In genomic region chr9:67712146-67712545, GRCm38 (mm10) we compare ENCODE assay signal across 13 mouse cellular contexts. TPM values are rescaled to one million over a fixed set of nuclear protein-coding genes. Genes with fewer than 3 reads are reported as not detected.
"Had no signal": no experiment of that assay in that cellular context is flagged by ENCODE, and none has a peak within 500 bp of the region (broad histone marks: within the 10 kb centered on the region; RNA-seq: fewer than 3 reads in every experiment).

No protein-coding gene starts in this region.

- H3K9me3 ChIP-seq: kidney, embryonic 15.5 days; limb, embryonic 12.5 days; limb, embryonic 15.5 days; neural tube, embryonic 12.5 days; neural tube, embryonic 15.5 days had no signal

- H3K27ac ChIP-seq: kidney, embryonic 15.5 days; limb, embryonic 12.5 days; limb, embryonic 15.5 days; liver, embryonic 14.5 days; neural tube, embryonic 12.5 days; neural tube, embryonic 15.5 days; stomach, postnatal 0 days had no signal

- DNase-seq: thymus, adult 18-20 months had no signal

- H3K4me3 ChIP-seq: kidney, embryonic 15.5 days; limb, embryonic 12.5 days; limb, embryonic 15.5 days; neural tube, embryonic 12.5 days; neural tube, embryonic 15.5 days had no signal

- H3K36me3 ChIP-seq: kidney, embryonic 15.5 days; limb, embryonic 12.5 days; limb, embryonic 15.5 days; neural tube, embryonic 12.5 days; neural tube, embryonic 15.5 days had no signal

- H3K27me3 ChIP-seq: limb, embryonic 15.5 days; neural tube, embryonic 12.5 days; neural tube, embryonic 15.5 days had no signal

- H3K9ac ChIP-seq: kidney, embryonic 15.5 days; limb, embryonic 12.5 days; limb, embryonic 15.5 days; liver, embryonic 14.5 days; liver, postnatal 0 days; neural tube, embryonic 12.5 days; neural tube, embryonic 15.5 days had no signal

- H3K4me2 ChIP-seq: kidney, embryonic 15.5 days; limb, embryonic 12.5 days; limb, embryonic 15.5 days; liver, embryonic 11.5 days; midbrain, embryonic 11.5 days; neural tube, embryonic 12.5 days; neural tube, embryonic 15.5 days had no signal

- H3K4me1 ChIP-seq: limb, embryonic 12.5 days; limb, embryonic 15.5 days; neural tube, embryonic 12.5 days; neural tube, embryonic 15.5 days had no signal

RNA-seq across cellular contexts. Expression of gene C2cd4b, which starts 47.1 kb away (rescaled TPM):
- total RNA-seq: megakaryocyte-erythroid progenitor cell, adult 5-6 weeks had no signal
- polyA plus RNA-seq: kidney, adult 2 months; liver, embryonic 11.5 days; liver, embryonic 14.5 days; liver, postnatal 0 days; midbrain, embryonic 11.5 days had no signal
